Mouse (Mus musculus) stomach, postnatal 0 days (tissue): ENCODE data around the gene Klhl2. TPM values are rescaled to one million over a fixed set of nuclear protein-coding genes. Genes with fewer than 3 reads are reported as not detected.

Experiments used
- ATAC-seq: fragments of 200-750 bp; cut with Nextera tagmentation; 2 replicates; pipeline ENCODE4 v1.8.0; 2017; ENCODE audit not compliant: low FRiP score, low TSS enrichment
- DNase-seq: peaks from one replicate; pipeline ENCODE4 v3.0.0-alpha.2; 2016; ENCODE audit warnings: low spot score
- H3K27ac ChIP-seq: fragments of 300-500 bp; sonication (generic); replicated peaks from 2 replicates; pipeline ENCODE4 v1.5.1; 2014; ENCODE audit warnings: mild to moderate bottlenecking, control low read depth
- H3K27me3 ChIP-seq: fragments of 300-500 bp; sonication (generic); 2 replicates; pipeline ENCODE4 v1.6.1; 2014; ENCODE audit warnings: low read length; ENCODE audit not compliant: control insufficient read depth, insufficient read depth
- H3K36me3 ChIP-seq: fragments of 300-500 bp; sonication (generic); 2 replicates; pipeline ENCODE4 v1.6.1; 2014; ENCODE audit warnings: low read length, mixed read lengths; ENCODE audit not compliant: control insufficient read depth, insufficient read depth
- H3K4me1 ChIP-seq: fragments of 300-500 bp; sonication (generic); replicated peaks from 2 replicates; pipeline ENCODE4 v1.6.1; 2014; ENCODE audit warnings: antibody characterized with exemption; ENCODE audit not compliant: control insufficient read depth, insufficient read depth
- H3K4me2 ChIP-seq: fragments of 300-500 bp; sonication (generic); replicated peaks from 2 replicates; pipeline ENCODE4 v1.6.1; 2014; ENCODE audit warnings: low read depth, mild to moderate bottlenecking, control low read depth, moderate library complexity
- H3K4me3 ChIP-seq: fragments of 300-500 bp; sonication (generic); 2 replicates; pipeline ENCODE4 v1.5.1; 2014; ENCODE audit warnings: low read depth, low read length, control low read depth
- H3K9ac ChIP-seq: fragments of 300-500 bp; sonication (generic); 2 replicates; pipeline ENCODE4 v1.6.1; 2014; ENCODE audit warnings: mild to moderate bottlenecking, low read length, control low read depth, mixed read lengths
- H3K9me3 ChIP-seq: fragments of 300-500 bp; sonication (generic); 2 replicates; pipeline ENCODE4 v1.6.1; 2016; ENCODE audit warnings: low read length; ENCODE audit not compliant: control insufficient read depth
- CTCF ChIP-seq: IDR thresholded peaks from 2 replicates; pipeline ENCODE4 v1.5.1; 2016; ENCODE audit warnings: antibody characterized with exemption, low read depth, mild to moderate bottlenecking, moderate library complexity
- EP300 ChIP-seq: optimal IDR thresholded peaks from 2 replicates; pipeline ENCODE3; 2016; ENCODE audit warnings: antibody characterized with exemption
- WGBS: fragments of 180-500 bp; shearing (Covaris S2); extraction: QIAGEN DNeasy Blood & Tissue Kit; methylation state at CpG from one replicate; pipeline ENCODE4 v1.1.7; 2014; 5-methylcytosine and 5-hydroxymethylcytosine counted together
- polyA plus RNA-seq: library from polyadenylated mRNA; unstranded; fragments of >200 nt; fragmentation: Nextera tagmentation; extraction: Ambion mirVana; gene quantifications from 2 replicates; pipeline ENCODE4 v1.2.1, GENCODE M21; 2015

Klhl2 gene
- polyA plus RNA-seq, 1 experiment from 2014 or later = 13.4 TPM

DNA sequence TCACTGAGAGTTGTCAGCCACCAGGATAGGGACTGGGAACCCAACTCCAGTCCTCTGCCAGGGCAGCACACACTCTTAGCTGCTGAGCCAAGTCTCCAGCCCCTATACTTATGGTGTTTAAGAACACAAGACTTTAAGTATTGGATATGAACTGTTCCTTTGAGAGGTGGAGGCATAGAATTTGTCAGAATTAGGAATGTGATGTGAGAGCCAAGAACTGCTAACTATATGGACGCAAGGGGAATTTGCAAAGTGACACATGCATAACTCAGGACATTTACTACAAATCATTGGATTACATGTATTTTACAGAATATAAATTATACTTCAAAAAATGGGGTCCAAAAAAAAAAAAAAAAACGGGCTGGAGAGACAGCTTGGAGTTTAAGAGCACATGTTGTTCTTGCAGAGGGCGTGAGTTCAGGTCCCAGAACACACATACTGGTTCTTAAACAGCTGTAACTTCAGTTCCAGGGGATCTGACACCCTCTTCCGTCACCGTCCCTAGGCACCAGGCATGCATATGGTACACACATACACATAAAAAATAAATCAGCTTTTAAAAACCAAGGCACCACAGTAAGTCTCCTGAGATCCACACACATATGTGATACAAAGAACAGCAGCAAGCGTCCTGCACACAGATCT, 14.2 kb downstream of the Klhl2 start:
- no peak overlapping the region for H3K9ac ChIP-seq
- no peak overlapping the region for H3K4me2 ChIP-seq
- no peak overlapping the region for H3K4me3 ChIP-seq
- ATAC-seq (no peak), DNase-seq (no peak)
- H3K36me3 ChIP-seq = no peaks in the 10 kb centered on the region
- H3K9me3 ChIP-seq = no peaks in the 10 kb centered on the region
- no peak overlapping the region for H3K27ac ChIP-seq
- no peaks in the 10 kb centered on the region for H3K4me1 ChIP-seq
- H3K27me3 ChIP-seq = no peaks in the 10 kb centered on the region
- TF ChIP-seq CTCF = no peak
- no peak for TF ChIP-seq EP300
- 59% methylated on average over 6 of the region's 6 CpGs for WGBS

DNA sequence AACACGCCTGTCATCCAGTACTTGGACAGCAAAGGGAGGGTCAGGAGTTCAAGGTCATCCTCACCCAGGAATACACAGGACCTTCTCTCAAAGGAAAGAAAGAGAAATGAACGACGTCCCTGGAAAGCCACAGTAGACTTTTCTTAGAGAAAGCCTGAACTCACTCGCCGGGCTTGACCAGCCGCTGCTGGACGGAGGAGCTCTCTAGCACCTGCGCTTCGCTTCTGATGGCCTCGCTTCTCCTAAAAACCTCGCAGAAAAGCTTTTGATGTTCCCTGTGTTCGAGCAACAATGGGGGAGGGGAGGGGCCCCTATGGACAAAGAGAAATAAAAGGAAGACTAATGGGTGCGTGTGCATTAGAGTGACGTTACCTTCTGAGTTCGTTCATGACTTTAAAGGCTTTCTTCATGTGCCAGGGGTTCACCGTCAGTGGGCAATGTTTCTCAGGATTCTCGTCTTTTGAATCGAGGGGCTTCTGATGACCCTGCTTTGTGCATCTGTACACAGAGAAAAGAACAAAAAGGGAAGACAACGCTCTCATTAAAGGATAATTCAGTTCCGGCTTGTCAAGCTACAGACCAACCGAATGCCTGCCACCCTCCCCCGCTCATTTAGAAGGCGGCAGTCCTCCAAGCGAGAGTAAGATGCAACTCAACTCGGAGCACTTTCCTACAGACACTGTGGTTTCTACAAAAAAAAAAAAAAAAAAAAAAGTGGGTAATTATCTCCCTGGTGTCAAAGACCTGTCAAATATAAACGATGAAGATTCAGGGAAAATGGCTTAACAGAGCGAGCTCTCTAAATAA, 15.5 kb downstream of the Klhl2 start:
- no peaks in the 10 kb centered on the region for H3K27me3 ChIP-seq
- H3K4me1 ChIP-seq = no peaks in the 10 kb centered on the region
- H3K4me2 ChIP-seq = no peak overlapping the region
- 74% methylated on average over 27 of the region's 27 CpGs for WGBS
- TF ChIP-seq EP300 (no peak), CTCF (no peak)
- H3K36me3 ChIP-seq = 0 out of 2 replicates have a peak, but pooled peaks cover 2% of the 10 kb centered on the region
- no peak overlapping the region for H3K27ac ChIP-seq
- ATAC-seq (no peak), DNase-seq (no peak)
- H3K4me3 ChIP-seq = no peak overlapping the region
- H3K9ac ChIP-seq = no peak overlapping the region
- no peaks in the 10 kb centered on the region for H3K9me3 ChIP-seq

- Histone ChIP-seq H3K4me3 (no peak overlapping the region), H3K36me3 (peaks cover 4% of the 10 kb centered on the region; the same call in 1 of the 2 replicates), H3K9me3 (no peaks in the 10 kb centered on the region), H3K4me2 (no peak overlapping the region), H3K4me1 (no peaks in the 10 kb centered on the region), H3K27me3 (no peaks in the 10 kb centered on the region), H3K9ac (no peak overlapping the region), H3K27ac (no peak overlapping the region)
- TF ChIP-seq EP300 = no peak
- no peak for TF ChIP-seq CTCF
- DNase-seq = no peak
- no peak for ATAC-seq
- WGBS = 84% methylated on average over 13 of the region's 13 CpGs
Measured at GRCm38 (mm10) chr8:64832581-64833135, 17.2 kb downstream of the Klhl2 start.

GRCm38 (mm10) chr8:64831656-64832055, 18.2 kb downstream of the Klhl2 start:
- H3K36me3 ChIP-seq = peaks cover 4% of the 10 kb centered on the region; the same call in 1 of the 2 replicates
- H3K27me3 ChIP-seq = no peaks in the 10 kb centered on the region
- no peak for ATAC-seq
- H3K9ac ChIP-seq = no peak overlapping the region
- TF ChIP-seq CTCF (no peak), EP300 (no peak)
- H3K4me1 ChIP-seq = no peaks in the 10 kb centered on the region
- no peaks in the 10 kb centered on the region for H3K9me3 ChIP-seq
- DNase-seq = no peak
- no peak overlapping the region for H3K4me3 ChIP-seq
- 77% methylated on average over 3 of the region's 3 CpGs for WGBS
- H3K4me2 ChIP-seq = no peak overlapping the region
- H3K27ac ChIP-seq = no peak overlapping the region

- Histone ChIP-seq H3K4me1 (no peaks in the 10 kb centered on the region), H3K9me3 (no peaks in the 10 kb centered on the region), H3K27me3 (no peaks in the 10 kb centered on the region), H3K27ac (no peak overlapping the region), H3K4me2 (no peak overlapping the region), H3K36me3 (peaks cover 4% of the 10 kb centered on the region; the same call in 1 of the 2 replicates), H3K9ac (no peak overlapping the region), H3K4me3 (no peak overlapping the region)
- WGBS = 71% methylated on average over 3 of the region's 3 CpGs
- TF ChIP-seq CTCF (no peak), EP300 (no peak)
- no peak for DNase-seq
- no peak for ATAC-seq
Measured at GRCm38 (mm10) chr8:64829921-64830320, 19.9 kb downstream of the Klhl2 start.
